Mouse (Mus musculus) retina, embryonic 14.5 days (tissue): ENCODE results near the gene Dkk3.
"Not testable (repeated sequence)": the region's sequence is repeated elsewhere in the genome, so short reads cannot be mapped to it uniquely, and the experiment has no call there.

Experiments
- DNase-seq: peaks from one replicate; pipeline ENCODE4 v3.0.0-alpha.2; 2015; ENCODE audit warnings: low spot score

Gene Dkk3

GRCm38 (mm10) chr7:112169955-112170692 is 11.3 kb upstream of the Dkk3 start:
- DNase-seq = peak; percentile 78

- no peak for DNase-seq
Measured at GRCm38 (mm10) chr7:112165593-112165992, 6.7 kb upstream of the Dkk3 start.

DNA sequence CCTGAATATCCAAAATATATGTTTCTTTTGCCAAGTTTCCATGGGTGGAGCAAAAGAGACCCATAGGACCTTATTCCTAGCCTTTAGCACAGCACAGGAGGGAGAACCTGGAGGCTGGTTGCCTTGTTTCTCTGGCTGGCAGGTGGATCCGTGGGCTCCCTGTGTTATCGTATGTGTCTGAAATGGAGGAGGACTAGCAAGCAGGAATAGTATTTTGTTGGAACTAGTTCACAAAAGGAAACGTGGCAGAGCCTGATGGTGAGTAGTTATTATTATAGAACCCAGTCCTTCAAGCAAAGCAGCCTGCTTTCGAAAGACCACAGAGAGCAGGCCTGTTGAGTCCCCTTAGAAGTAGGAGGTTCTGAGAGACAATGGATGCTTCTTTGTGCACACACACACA is 6.2 kb upstream of the Dkk3 start:
- not testable (repeated sequence) for DNase-seq

DNA sequence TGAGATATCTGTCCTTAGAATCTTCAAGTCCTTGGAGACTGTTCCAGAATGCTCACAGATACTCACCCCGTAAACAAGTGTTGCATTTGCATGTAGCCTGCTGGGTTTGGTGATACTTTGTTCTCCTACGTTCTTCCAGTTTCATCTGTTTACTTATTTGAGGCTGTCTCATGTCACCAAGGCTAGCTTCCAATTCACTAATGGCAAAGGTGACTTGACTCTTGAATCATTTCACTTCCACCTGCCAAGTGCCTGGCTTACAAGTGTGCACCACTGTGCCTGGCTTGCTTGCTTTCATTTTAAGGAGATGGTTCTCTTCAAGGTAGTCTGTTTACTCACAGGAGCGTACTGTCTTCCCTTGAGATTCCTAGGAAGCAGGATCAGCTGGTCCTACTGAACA is 5.6 kb upstream of the Dkk3 start:
- DNase-seq = no peak

GRCm38 (mm10) chr7:112159835-112160234 is 978 bp upstream of the Dkk3 start:
- DNase-seq = peak; percentile 66

DNA sequence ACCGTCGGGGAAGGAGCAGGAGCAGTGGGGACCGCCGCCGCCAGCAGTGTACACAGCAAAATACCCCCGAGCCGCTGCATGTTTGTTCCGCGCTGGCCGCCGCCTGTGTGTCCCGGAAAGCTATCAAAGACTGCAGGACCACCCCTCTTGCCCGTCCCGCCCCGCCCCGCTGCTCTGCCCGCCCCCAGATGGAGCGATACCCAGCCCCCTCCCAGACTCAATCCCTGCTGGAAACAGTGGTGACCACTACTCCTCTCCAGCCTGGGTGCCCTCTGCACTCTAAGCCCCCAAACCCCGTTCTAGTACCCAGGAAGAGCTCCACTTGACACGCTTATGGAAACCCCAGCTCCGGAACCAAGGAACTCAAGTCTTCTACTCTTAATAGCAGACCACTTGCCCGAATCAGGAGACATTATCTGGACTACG is 528 bp downstream of the Dkk3 start:
- DNase-seq = peak; percentile 71

GRCm38 (mm10) chr7:112157584-112158315 is 1.1 kb downstream of the Dkk3 start:
- DNase-seq = peak; percentile 59

DNA sequence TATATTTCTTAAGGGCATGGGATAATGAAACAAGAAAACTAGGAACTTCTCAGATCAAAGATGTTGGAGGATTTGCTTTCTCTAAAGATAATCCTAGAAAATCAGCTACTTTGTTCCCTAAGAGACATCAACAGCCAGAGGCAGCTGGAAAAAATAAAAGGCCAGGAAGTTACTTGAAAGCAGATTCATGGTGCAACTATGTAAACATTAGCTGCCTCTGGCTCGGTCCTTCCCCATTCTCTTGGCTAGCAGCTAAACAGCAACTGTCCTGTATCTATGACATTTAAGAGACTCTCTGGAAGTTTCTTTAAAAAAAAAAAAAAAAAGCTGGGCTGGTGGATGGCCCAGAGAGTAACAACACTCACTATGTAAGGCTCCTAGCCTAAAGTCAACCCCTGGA is 3.7 kb downstream of the Dkk3 start:
- DNase-seq = no peak

DNA sequence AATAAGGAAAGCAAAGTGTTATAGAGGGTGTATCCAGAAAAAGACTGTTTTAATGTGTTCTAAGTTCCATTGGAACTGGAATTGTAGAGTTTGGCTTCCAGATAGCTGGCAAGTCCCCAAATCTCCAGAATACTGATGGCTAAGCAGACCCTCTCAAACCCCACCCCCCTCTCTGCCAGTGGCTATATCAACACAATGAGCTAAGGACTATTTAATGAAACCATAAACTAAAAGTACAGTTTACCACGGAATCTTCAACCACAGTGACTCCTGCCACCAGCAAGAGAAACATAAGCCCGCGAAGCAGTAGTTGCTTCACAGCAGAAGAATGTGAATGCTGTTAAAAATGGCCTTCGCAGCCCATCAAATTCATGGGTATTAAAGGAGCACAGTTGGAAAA is 4.4 kb downstream of the Dkk3 start:
- no peak for DNase-seq

DNA sequence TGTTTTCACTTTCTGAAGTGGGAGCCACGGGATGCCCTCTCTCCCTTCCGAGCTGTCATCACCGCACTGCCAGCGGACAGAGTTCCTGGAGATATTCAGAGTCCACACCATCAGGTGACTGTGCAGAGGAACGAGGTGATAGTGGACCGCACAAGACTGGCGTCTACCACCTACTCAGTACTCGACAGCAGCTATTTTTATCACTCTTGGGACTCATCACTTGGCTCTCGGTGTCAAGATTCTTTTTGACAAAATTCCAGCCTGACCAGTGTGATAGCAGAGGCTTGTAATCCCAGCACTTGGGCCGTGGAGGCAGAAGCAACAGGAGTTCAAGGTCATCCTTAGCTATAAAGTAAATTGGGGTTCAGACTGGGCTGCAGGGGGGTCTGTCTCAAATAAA is 9.7 kb downstream of the Dkk3 start:
- DNase-seq = no peak

DNA sequence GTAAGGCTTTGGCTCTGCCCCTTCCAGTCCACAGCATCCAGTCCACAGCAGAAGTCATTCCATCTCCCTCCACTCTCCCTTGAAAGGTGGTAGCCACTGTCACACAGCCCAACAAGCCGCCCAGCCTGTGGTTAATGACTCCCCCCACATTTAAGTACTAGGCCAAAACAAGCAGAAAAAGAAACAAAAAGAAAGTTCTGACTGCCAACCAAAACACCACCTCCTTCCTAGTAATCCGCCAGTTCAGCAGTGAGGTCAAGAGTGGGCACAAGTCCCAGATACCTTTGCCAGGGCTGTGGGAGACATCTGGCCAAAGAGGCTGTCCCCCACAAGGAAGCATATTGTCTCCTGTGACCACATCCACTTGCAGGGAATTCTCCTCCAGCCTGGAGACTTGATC is 10.9 kb downstream of the Dkk3 start:
- no peak for DNase-seq

DNA sequence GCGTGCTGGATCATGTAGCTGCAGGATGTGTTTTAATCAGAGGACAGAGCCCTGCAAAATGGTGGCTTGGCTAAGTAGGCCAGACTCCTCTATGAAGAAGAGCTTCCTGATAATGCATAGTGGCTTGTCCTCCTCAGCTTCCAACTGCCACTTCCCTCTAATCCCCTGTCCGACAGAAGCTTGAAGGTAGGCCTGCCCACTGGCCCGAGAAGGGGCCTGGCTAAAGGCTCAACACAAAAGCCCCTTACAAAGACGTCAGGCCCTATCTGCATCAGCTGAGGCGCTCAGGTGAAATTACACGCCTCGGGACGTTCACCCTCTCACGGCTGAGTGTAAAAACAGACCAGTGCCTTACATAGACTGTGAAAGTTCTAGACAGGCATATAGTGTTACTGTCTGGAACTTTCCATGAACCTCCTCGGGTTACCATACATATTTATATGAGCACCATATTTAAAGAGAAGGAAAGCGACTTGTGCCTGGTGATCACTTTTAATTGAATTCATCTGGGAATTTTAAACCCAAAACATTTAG is 14.1 kb downstream of the Dkk3 start:
- peak; percentile 85 for DNase-seq

DNA sequence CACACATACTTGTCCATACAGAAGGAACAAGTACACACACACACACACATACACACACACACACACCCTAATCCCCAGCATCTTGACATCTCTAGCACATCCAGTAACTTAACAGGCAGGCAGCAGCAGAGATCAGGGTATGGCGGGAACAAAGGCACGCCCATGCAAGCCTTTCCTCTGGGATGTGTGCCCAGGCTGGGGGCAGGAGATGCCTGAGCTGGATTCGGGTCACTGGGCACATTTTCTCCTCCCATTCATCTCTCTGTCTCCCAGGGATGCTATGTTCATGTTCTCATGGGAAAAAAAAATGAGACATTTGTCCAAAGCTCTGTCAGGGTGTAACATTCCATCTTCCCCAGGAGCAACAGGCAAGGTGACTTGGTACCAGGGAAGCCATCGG is 14.9 kb downstream of the Dkk3 start:
- DNase-seq = peak; percentile 77

- peak; percentile 87 for DNase-seq
Measured at GRCm38 (mm10) chr7:112143090-112143500, 15.8 kb downstream of the Dkk3 start.

DNA sequence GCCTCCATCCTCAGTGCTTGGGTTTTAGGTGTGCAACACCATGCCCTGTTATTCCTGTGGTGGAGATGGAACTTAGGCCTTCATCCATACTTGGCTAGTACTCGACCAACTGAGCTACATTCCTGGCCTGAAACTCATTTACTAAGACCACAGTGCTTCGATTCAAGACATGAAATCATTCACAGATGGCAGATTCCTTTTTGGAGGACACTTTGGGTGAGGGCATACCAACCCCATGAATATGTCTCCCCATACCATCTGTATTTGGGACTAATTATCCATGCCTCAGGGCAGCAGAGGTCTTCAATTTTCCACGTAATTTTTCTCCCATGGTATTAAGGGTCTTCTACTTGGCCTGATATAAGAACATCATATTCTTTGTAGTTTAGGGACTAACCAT is 16.2 kb downstream of the Dkk3 start:
- DNase-seq = no peak

GRCm38 (mm10) chr7:112140725-112141124 is 18.1 kb downstream of the Dkk3 start:
- DNase-seq = no peak

DNA sequence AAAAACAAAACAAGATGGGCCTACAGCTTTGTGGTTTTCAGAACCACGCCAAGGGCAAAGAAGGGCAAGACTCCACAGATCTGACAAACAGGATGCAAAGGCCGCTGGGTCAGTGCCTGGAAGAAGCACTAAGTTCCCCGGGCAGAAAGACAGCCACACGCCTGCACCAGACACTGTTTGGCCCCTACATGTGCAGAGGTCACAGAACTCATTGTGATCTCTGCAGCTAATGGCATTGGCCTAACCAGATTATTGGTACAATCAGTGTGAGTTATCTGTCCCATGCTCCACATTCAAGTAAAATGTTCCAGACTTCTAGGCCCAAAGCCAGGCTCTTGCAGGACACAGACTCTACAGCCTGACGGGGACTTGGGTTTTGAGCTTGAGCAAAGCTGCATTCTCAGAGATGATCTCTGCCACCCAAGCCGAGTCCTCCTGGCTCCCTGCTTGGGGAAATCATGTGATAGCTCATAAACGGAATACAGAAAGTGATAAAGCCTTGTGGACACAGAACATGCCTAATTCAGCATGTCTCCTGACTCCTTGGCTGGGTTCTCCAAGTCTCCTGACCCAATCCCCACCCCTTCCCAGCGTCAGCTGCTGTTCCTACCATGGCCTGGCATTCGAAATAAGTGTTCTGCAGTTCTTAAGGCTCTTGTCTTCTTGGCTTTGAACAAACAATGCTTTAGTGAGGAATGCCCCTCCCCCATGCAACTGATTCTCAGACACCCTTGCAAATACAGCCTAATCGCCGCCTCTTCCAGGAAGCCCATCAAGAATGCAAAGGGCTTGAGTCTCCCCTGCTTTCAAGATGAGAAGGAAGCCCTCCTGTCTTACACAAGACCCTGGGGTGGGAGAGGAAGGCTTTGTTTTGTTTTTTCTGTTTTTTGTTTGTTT is 20.1 kb downstream of the Dkk3 start:
- no peak for DNase-seq

DNA sequence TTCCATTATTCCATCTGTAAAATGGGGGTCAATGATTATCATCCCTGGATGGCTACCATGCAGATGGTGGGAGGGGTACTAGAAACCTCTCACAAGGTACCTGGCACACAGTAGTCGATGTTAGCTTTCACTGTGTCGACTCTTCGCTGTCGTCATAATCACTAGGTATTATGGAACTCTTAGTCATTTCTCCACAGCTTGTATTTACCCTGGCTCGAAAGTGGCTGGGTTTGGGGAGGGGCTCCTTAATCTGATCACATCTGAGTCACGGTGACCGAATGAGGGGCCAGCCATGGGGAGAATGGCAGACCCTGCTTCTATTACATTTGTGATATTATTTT is 20.7 kb downstream of the Dkk3 start:
- no peak for DNase-seq

DNA sequence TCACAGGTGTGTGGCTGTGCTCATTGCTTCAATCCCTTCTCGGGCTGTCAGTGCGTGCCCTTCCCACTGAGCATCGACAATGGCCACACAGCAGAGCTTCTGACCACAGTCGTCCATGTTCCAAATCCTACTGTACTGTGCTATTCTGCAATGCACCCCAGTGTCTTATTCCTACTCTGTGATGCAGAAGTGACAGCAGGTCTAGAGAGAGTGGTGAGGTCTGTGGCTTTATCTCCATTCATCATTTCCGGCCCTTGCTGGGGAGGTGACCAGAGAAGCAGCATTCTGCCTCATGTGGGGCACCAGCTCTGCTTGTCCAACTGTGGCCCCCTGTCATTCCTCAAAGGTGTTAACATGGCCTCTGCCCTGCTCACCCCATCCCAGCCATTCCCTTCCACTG is 22.3 kb downstream of the Dkk3 start:
- no peak for DNase-seq

GRCm38 (mm10) chr7:112135161-112135560 is 23.7 kb downstream of the Dkk3 start:
- no peak for DNase-seq

DNA sequence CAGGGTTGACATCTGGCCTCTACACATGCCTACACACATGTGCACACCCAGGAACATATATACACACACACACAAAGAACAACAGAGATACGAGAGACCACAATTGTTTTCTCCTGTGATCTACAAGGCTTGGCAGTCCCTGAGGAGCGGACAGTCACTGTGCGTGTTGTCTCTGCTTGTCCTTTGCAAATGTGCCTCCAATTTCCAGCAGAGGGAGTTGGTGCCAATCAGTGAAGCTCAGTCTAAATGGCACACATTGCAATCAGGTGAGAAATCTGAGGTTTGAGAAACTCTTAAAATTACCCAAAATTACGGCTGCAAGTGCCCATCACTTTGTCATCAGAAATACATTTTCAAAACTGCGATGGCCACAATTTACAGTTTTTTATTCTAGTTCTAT is 25.6 kb downstream of the Dkk3 start:
- no peak for DNase-seq

- no peak for DNase-seq
Measured at GRCm38 (mm10) chr7:112132005-112132404, 26.9 kb downstream of the Dkk3 start.

- no peak for DNase-seq
Measured at GRCm38 (mm10) chr7:112130660-112131059, 28.2 kb downstream of the Dkk3 start.
